Mouse (Mus musculus) liver, embryonic 14.5 days (tissue): ENCODE measurements around the gene Rasal1. TPM values are rescaled to one million over a fixed set of nuclear protein-coding genes. Genes with fewer than 3 reads are reported as not detected.

ENCODE experiments used
- ATAC-seq: fragments of 200-750 bp; cut with Nextera tagmentation; 2 replicates; pipeline ENCODE4 v1.8.0; 2017; ENCODE audit warnings: moderate number of reproducible peaks, mild to moderate bottlenecking, moderate library complexity; ENCODE audit not compliant: insufficient read depth
- DNase-seq, 3 experiments: peaks; one replicate each; pipeline ENCODE4 v3.0.0-alpha.2; 2012 to 2013; ENCODE audit warnings: low read depth in 3 of 3, low spot score in 3 of 3
- H3K27ac ChIP-seq: fragments of 300-500 bp; sonication (generic); 2 replicates; pipeline ENCODE4 v1.5.1; 2014; ENCODE audit warnings: moderate library complexity, mild to moderate bottlenecking, control low read depth, inconsistent platforms
- H3K27me3 ChIP-seq: fragments of 300-500 bp; sonication (generic); 2 replicates; pipeline ENCODE4 v1.6.1; 2014; ENCODE audit warnings: mild to moderate bottlenecking, low read length, moderate library complexity; ENCODE audit not compliant: control insufficient read depth, insufficient read depth
- H3K36me3 ChIP-seq: fragments of 300-500 bp; sonication (generic); replicated peaks from 2 replicates; pipeline ENCODE4 v1.6.1; 2014; ENCODE audit warnings: low read depth; ENCODE audit not compliant: control insufficient read depth, insufficient read depth
- H3K4me1 ChIP-seq, 2 experiments: fragments of 200-500 bp in 1 of 2; fragments of 300-500 bp in 1 of 2; sonication (generic) in 1 of 2; replicated peaks; 2 replicates each; pipeline ENCODE4 v1.6.1; 2012 to 2014; ENCODE audit warnings: antibody characterized with exemption in 1 of 2, inconsistent platforms in 1 of 2, low read length in 1 of 2; ENCODE audit not compliant: control insufficient read depth in 2 of 2, insufficient read depth in 2 of 2
- H3K4me2 ChIP-seq: fragments of 300-500 bp; sonication (generic); 2 replicates; pipeline ENCODE4 v1.6.1; 2014; ENCODE audit warnings: low read depth, mild to moderate bottlenecking, control low read depth, moderate library complexity
- H3K4me3 ChIP-seq, 2 experiments: fragments of 200-500 bp in 1 of 2; fragments of 300-500 bp in 1 of 2; sonication (generic) in 1 of 2; 2 replicates each; pipeline ENCODE4 v1.5.1; 2012 to 2014; ENCODE audit warnings: low read depth in 2 of 2, low read length in 2 of 2, mild to moderate bottlenecking in 2 of 2, control low read depth in 1 of 2, inconsistent platforms in 1 of 2, moderate library complexity in 1 of 2; ENCODE audit not compliant: insufficient read depth in 1 of 2
- H3K9ac ChIP-seq: fragments of 300-500 bp; sonication (generic); replicated peaks from 2 replicates; pipeline ENCODE4 v1.6.1; 2014; ENCODE audit warnings: mild to moderate bottlenecking, control low read depth, moderate library complexity
- H3K9me3 ChIP-seq: fragments of 300-500 bp; sonication (generic); 2 replicates; pipeline ENCODE4 v1.6.1; 2016; ENCODE audit warnings: low read length, mixed read lengths; ENCODE audit not compliant: control insufficient read depth
- CTCF ChIP-seq: IDR thresholded peaks from 2 replicates; pipeline ENCODE4 v1.5.1; 2016; ENCODE audit warnings: antibody characterized with exemption, low read depth, control low read depth
- EP300 ChIP-seq: IDR thresholded peaks from 2 replicates; pipeline ENCODE4 v1.6.1; 2016; ENCODE audit warnings: antibody characterized with exemption, low read depth
- WGBS: fragments of 180-500 bp; shearing (Covaris S2); extraction: QIAGEN DNeasy Blood & Tissue Kit; methylation state at CpG from one replicate; pipeline ENCODE4 v1.1.7; 2014; ENCODE audit not compliant: insufficient replicate concordance; 5-methylcytosine and 5-hydroxymethylcytosine counted together
- polyA plus RNA-seq, 2 experiments: library from polyadenylated mRNA; depleted of rRNA in 1 of 2; stranded (reverse) in 1 of 2; unstranded in 1 of 2; fragments of >200 nt; fragmentation: Nextera tagmentation in 1 of 2; extraction: Ambion mirVana in 1 of 2; gene quantifications; 2 replicates each; pipeline versions ENCODE4 v1.2.1 to v1.2.3; 2012 to 2014

Rasal1 gene
- polyA plus RNA-seq, 2 experiments: 0.17 to 0.18 TPM

GRCm38 (mm10) chr5:120635633-120636032 is 13.0 kb upstream of the Rasal1 start:
- no peak overlapping the region for H3K9ac ChIP-seq
- no peak for DNase-seq
- H3K36me3 ChIP-seq: no peaks in the 10 kb centered on the region
- TF ChIP-seq EP300 (no peak), CTCF (no peak)
- H3K4me3 ChIP-seq: no peak overlapping the region
- no peak overlapping the region for H3K4me2 ChIP-seq
- 73% methylated on average over 5 of the region's 5 CpGs for WGBS
- ATAC-seq: no peak
- no peaks in the 10 kb centered on the region for H3K4me1 ChIP-seq
- peaks cover 3% of the 10 kb centered on the region for H3K9me3 ChIP-seq
- peaks cover 3% of the 10 kb centered on the region for H3K27me3 ChIP-seq
- H3K27ac ChIP-seq: no peak overlapping the region

- no peak for ATAC-seq
- no peaks in the 10 kb centered on the region for H3K4me1 ChIP-seq
- no peaks in the 10 kb centered on the region for H3K9me3 ChIP-seq
- no peak overlapping the region for H3K9ac ChIP-seq
- TF ChIP-seq EP300: no peak
- no peak for TF ChIP-seq CTCF
- H3K27ac ChIP-seq: no peak overlapping the region
- H3K27me3 ChIP-seq: peaks cover 2% of the 10 kb centered on the region; the same call in 1 of the 2 replicates
- H3K4me2 ChIP-seq: no peak overlapping the region
- WGBS: 68% methylated on average over 7 of the region's 7 CpGs
- H3K4me3 ChIP-seq: no peak overlapping the region
- no peaks in the 10 kb centered on the region for H3K36me3 ChIP-seq
- no peak for DNase-seq
These were observed 8.5 kb upstream of the Rasal1 start for GRCm38 (mm10) chr5:120640094-120640493.

GRCm38 (mm10) chr5:120643365-120644085 is 5.1 kb upstream of the Rasal1 start:
- H3K4me3 ChIP-seq: no peak overlapping the region
- peaks cover 9% of the 10 kb centered on the region for H3K27me3 ChIP-seq
- H3K9ac ChIP-seq: no peak overlapping the region
- H3K4me1 ChIP-seq: peaks cover 2% of the 10 kb centered on the region in 2 experiments; a peak in 2 of 4 replicates
- no peak for TF ChIP-seq CTCF
- no peak for TF ChIP-seq EP300
- H3K9me3 ChIP-seq: no peaks in the 10 kb centered on the region
- DNase-seq (no peak), ATAC-seq (no peak)
- no peaks in the 10 kb centered on the region for H3K36me3 ChIP-seq
- H3K4me2 ChIP-seq: no peak overlapping the region
- H3K27ac ChIP-seq: no peak overlapping the region
- 11% methylated on average over 14 of the region's 14 CpGs for WGBS

GRCm38 (mm10) chr5:120644227-120644626 is 4.4 kb upstream of the Rasal1 start:
- peaks cover 13% of the 10 kb centered on the region for H3K27me3 ChIP-seq
- H3K4me3 ChIP-seq: no peak overlapping the region
- ATAC-seq (no peak), DNase-seq (no peak)
- no peaks in the 10 kb centered on the region for H3K36me3 ChIP-seq
- H3K4me2 ChIP-seq: no peak overlapping the region
- 19% methylated on average over 3 of the region's 3 CpGs for WGBS
- peaks cover 2 to 6% of the 10 kb centered on the region in 2 experiments; a peak in 2 of 4 replicates for H3K4me1 ChIP-seq
- TF ChIP-seq CTCF (no peak), EP300 (no peak)
- no peaks in the 10 kb centered on the region for H3K9me3 ChIP-seq
- H3K27ac ChIP-seq: no peak overlapping the region
- H3K9ac ChIP-seq: no peak overlapping the region

- H3K36me3 ChIP-seq: no peaks in the 10 kb centered on the region
- no peaks in the 10 kb centered on the region for H3K9me3 ChIP-seq
- DNase-seq: no peak
- 36% methylated on average over 6 of the region's 6 CpGs for WGBS
- H3K4me3 ChIP-seq: no peak overlapping the region
- TF ChIP-seq CTCF (no peak), EP300 (no peak)
- H3K4me1 ChIP-seq: peaks cover 2 to 6% of the 10 kb centered on the region in 2 experiments; a peak in 2 of 4 replicates
- H3K27ac ChIP-seq: no peak overlapping the region
- no peak overlapping the region for H3K4me2 ChIP-seq
- ATAC-seq: no peak
- no peak overlapping the region for H3K9ac ChIP-seq
- peaks cover 28% of the 10 kb centered on the region for H3K27me3 ChIP-seq
These were observed 2.8 kb upstream of the Rasal1 start for GRCm38 (mm10) chr5:120645851-120646250.
